Mouse (Mus musculus) midbrain, embryonic 13.5 days (tissue): ENCODE measurements at regions not wholly inside any gene's neighbourhood (a gene's known extent, or its start where the extent isn't known, plus 50 kb on each side); places are given as distances from the start of the nearest gene placed in this dataset.

ENCODE experiments used
- ATAC-seq: fragments of 200-750 bp; cut with Nextera tagmentation; 2 replicates; pipeline ENCODE4 v1.8.0; 2017; ENCODE audit warnings: mild to moderate bottlenecking, moderate TSS enrichment, moderate library complexity
- H3K27ac ChIP-seq: fragments of 300-500 bp; sonication (generic); 2 replicates; pipeline ENCODE4 v1.5.1; 2015; ENCODE audit warnings: inconsistent platforms, mild to moderate bottlenecking, moderate library complexity
- H3K27me3 ChIP-seq: fragments of 300-500 bp; sonication (generic); 2 replicates; pipeline ENCODE4 v1.6.1; 2015; ENCODE audit warnings: mild to moderate bottlenecking, inconsistent platforms
- H3K36me3 ChIP-seq: fragments of 300-500 bp; sonication (generic); 2 replicates; pipeline ENCODE4 v1.6.1; 2015; ENCODE audit warnings: mild to moderate bottlenecking, inconsistent platforms
- H3K4me1 ChIP-seq: fragments of 300-500 bp; sonication (generic); replicated peaks from 2 replicates; pipeline ENCODE4 v1.6.1; 2015; ENCODE audit warnings: inconsistent platforms
- H3K4me2 ChIP-seq: fragments of 300-500 bp; sonication (generic); replicated peaks from 2 replicates; pipeline ENCODE4 v1.6.1; 2015; ENCODE audit warnings: moderate library complexity, mild to moderate bottlenecking, inconsistent platforms
- H3K4me3 ChIP-seq: fragments of 300-500 bp; sonication (generic); replicated peaks from 2 replicates; pipeline ENCODE4 v1.5.1; 2015; ENCODE audit warnings: mild to moderate bottlenecking, inconsistent platforms
- H3K9ac ChIP-seq: fragments of 300-500 bp; sonication (generic); replicated peaks from 2 replicates; pipeline ENCODE4 v1.6.1; 2015; ENCODE audit warnings: mild to moderate bottlenecking, inconsistent platforms
- H3K9me3 ChIP-seq: fragments of 300-500 bp; sonication (generic); 2 replicates; pipeline ENCODE4 v1.6.1; 2016; ENCODE audit warnings: mild to moderate bottlenecking, inconsistent platforms
- WGBS: fragments of 180-500 bp; shearing (Covaris S2); methylation state at CpG from one replicate; pipeline ENCODE4 v1.1.7; 2015; 5-methylcytosine and 5-hydroxymethylcytosine counted together

DNA sequence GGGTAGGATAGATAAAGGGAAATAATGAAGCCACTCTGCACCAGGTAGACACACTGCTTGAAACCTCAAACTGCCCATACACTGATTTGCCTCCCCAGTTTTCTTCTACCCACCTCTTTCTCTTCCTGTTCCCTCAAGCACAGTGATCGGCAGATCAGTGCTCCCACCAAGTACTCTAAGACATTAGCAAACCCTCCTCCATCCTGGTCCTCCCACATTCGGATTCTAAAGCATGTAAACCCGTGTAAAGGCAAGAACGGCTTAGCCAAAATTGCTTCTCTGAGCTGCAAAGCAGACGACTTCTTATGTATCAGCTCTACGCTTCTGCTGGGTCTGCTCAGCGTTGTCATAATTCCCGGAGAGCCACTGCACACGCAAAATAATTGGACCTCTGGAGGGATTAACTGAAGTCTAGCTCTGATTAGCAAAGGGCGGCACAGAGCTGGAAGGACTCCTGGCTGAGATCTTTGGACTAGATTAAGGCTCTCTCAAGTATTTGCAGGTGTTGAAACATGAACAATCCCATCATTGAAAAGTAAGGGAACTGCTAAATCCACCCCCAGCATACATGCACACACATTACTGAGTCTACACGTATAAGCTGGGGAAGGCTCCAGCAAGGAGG, 67.2 kb downstream of the Mtx3 start:
- no peaks in the 10 kb centered on the region for H3K4me1 ChIP-seq
- no peak overlapping the region for H3K4me3 ChIP-seq
- H3K9ac ChIP-seq: no peak overlapping the region
- 70% methylated on average over 11 of the region's 11 CpGs for WGBS
- H3K4me2 ChIP-seq: no peak overlapping the region
- no peak for ATAC-seq
- no peaks in the 10 kb centered on the region for H3K36me3 ChIP-seq
- no peaks in the 10 kb centered on the region for H3K9me3 ChIP-seq
- H3K27me3 ChIP-seq: no peaks in the 10 kb centered on the region
- no peak overlapping the region for H3K27ac ChIP-seq

DNA sequence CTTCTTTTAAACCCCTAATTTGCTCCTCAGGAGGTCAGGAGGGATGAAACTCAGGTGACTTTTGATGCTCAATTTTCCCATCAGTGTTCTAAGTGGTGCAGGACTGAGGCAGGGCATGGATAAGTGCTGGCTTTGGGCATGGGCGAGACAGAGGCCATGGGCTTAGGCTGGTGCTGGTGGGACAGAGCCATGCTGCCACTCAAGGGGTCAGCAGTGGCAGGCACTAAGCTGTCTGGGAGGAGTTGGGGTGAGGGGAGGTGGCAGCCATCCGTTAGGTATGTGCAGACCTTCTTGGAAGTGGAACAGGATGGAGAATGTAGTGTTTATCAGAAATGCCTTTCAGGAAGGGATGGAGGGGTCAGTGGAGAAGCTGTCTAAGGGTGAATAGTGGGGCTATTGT, 68.1 kb downstream of the Mtx3 start:
- H3K9ac ChIP-seq: no peak overlapping the region
- no peak overlapping the region for H3K4me3 ChIP-seq
- no peaks in the 10 kb centered on the region for H3K27me3 ChIP-seq
- H3K36me3 ChIP-seq: no peaks in the 10 kb centered on the region
- H3K4me2 ChIP-seq: no peak overlapping the region
- WGBS: 80% methylated on average over 2 of the region's 2 CpGs
- no peak overlapping the region for H3K27ac ChIP-seq
- no peaks in the 10 kb centered on the region for H3K4me1 ChIP-seq
- ATAC-seq: no peak
- H3K9me3 ChIP-seq: no peaks in the 10 kb centered on the region

DNA sequence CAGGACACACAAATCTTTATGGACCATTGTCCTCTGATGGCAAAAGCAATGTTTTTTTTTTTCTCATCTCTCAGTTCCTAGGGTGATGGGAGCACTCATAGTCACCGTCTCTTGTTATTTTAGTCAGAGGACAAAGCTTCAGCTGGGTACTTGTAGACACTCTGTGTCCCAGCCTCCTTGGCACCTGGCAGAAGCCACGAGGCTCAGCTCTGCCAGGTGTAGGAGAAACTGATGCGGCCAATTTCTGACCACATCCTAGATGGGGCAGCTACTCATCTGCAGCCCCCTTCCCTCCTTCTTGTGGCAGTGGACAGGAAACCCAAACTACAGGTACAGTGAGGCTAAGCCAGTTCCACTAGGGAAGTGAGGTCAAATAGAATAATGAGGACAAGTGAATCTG, 70.1 kb downstream of the Mtx3 start:
- no peaks in the 10 kb centered on the region for H3K9me3 ChIP-seq
- H3K36me3 ChIP-seq: no peaks in the 10 kb centered on the region
- no peaks in the 10 kb centered on the region for H3K27me3 ChIP-seq
- 94% methylated on average over 3 of the region's 3 CpGs for WGBS
- no peak for ATAC-seq
- H3K27ac ChIP-seq: no peak overlapping the region
- H3K4me2 ChIP-seq: no peak overlapping the region
- no peak overlapping the region for H3K9ac ChIP-seq
- no peaks in the 10 kb centered on the region for H3K4me1 ChIP-seq
- H3K4me3 ChIP-seq: no peak overlapping the region

DNA sequence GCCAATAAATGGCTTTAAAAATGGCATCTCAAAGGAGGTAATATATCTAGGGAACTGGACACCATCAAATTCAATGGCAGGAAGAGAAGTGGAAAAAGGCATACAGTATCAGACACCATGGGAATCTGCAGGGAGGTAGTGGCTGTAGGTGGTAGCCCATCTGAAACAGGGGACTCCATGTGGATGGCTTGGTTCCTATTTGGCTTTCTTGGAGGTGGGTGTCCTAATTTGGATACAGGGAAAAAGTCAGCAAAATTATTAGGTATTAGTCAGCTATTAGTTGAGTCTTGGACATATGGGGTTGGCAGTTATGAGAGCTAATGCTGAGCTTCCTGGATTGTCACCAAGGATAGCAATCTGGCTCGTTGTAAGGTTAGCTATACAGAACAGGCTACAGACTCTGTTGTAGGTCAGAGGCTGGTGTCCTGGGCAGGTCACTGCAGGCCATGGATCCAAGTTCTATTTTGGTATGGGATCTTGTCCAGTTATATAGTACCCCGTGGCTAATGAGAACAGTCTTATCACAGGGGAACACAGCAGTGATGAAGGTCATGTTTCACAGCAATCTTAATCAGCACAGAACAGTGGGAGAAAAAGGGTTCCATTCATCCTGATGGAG, 70.8 kb downstream of the Mtx3 start:
- Histone ChIP-seq H3K27me3 (no peaks in the 10 kb centered on the region), H3K9ac (no peak overlapping the region), H3K9me3 (no peaks in the 10 kb centered on the region), H3K27ac (no peak overlapping the region), H3K4me2 (no peak overlapping the region), H3K4me1 (no peaks in the 10 kb centered on the region), H3K4me3 (no peak overlapping the region), H3K36me3 (no peaks in the 10 kb centered on the region)
- WGBS: 84% methylated on average over 2 of the region's 2 CpGs
- no peak for ATAC-seq

DNA sequence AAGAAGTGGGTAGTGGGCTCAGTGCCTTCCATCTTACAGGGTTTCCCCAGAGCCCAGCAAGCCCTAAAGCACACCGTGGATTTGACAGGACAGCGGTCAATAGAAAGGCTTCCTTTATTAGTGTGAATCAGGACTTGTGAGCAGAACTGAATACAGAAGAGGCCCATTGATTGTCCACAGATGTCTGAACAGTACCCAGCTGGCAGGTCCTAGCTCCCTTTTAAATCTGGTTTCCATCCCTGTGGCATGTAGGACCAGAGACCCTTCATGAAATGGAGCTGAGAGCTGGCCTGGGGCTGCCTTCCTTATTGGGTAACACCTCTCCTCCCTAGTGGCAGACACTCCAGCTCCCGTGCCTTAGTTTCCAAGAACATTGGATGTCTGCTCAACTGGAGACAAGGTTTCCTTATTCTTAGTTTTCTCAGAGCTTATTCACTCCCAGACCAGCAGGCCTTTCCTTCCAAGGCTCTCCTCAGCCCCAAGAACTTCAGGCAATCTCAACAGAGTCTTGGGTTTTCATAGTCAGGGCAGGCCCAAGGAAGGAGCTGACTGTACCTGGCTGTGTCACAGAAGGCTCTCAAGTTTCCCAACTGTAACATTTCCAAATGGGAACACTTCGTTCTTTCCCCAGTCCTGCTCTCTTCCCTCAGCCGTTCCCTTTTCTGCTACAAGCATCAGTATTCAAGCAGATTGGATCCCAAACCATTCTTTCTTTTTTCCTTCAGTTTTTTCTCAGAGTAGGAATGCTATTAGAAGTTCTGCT, 71.6 kb downstream of the Mtx3 start:
- no peak for ATAC-seq
- WGBS: 92% methylated on average over 5 of the region's 5 CpGs
- Histone ChIP-seq H3K27me3 (no peaks in the 10 kb centered on the region), H3K9me3 (no peaks in the 10 kb centered on the region), H3K9ac (no peak overlapping the region), H3K4me3 (no peak overlapping the region), H3K27ac (no peak overlapping the region), H3K4me2 (no peak overlapping the region), H3K36me3 (no peaks in the 10 kb centered on the region), H3K4me1 (no peaks in the 10 kb centered on the region)

DNA sequence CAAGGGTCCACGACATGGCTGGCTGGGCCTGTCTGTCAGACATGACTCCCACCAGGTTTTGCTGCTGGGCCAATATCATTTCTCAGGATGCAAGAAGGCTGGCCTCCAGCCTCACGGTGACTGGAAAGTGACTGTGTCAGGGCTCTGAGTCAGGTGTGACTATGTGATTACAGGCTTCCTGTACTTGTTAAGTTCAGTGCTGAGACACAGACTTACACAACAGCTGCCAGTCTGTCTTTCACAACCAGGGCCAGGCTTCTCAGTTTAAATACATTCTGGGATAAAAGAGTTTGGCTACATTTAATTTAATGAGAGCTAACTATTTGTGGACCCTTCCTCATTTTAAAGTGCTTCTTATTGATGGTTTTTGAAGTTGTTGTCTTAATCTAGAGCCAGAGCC, 75.3 kb downstream of the Mtx3 start:
- 81% methylated on average over 2 of the region's 2 CpGs for WGBS

DNA sequence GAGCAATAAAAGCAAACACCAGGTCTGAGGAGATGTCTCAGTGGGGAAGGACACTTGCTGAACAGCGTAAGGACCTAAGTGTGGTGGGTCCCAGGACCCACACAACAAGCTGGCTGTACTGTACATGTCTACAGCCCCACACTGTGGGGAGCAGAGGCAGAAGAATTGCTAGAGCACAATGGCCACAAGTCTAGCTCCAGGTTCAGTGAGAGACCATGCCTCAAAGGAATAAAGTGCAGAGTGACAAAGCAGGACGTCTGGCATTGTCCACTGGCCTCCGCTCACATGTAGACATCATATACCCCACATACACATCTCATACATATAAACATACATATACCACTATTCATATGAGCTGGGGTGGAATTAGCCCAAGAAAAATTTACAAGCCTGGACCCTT, 77.4 kb downstream of the Mtx3 start:
- H3K4me3 ChIP-seq: no peak overlapping the region
- no peaks in the 10 kb centered on the region for H3K4me1 ChIP-seq
- no peaks in the 10 kb centered on the region for H3K9me3 ChIP-seq
- H3K9ac ChIP-seq: no peak overlapping the region
- 96% methylated on average over 3 of the region's 3 CpGs for WGBS
- no peak overlapping the region for H3K4me2 ChIP-seq
- no peaks in the 10 kb centered on the region for H3K27me3 ChIP-seq
- no peak for ATAC-seq
- no peaks in the 10 kb centered on the region for H3K36me3 ChIP-seq
- H3K27ac ChIP-seq: no peak overlapping the region

More for the DNA sequence above, 75.3 kb downstream of the Mtx3 start:
- H3K27ac ChIP-seq: no peak overlapping the region
- H3K4me2 ChIP-seq: no peak overlapping the region
- no peak overlapping the region for H3K9ac ChIP-seq
- no peaks in the 10 kb centered on the region for H3K36me3 ChIP-seq
- no peaks in the 10 kb centered on the region for H3K27me3 ChIP-seq
- H3K4me3 ChIP-seq: no peak overlapping the region
- ATAC-seq: no peak
- H3K9me3 ChIP-seq: no peaks in the 10 kb centered on the region
- H3K4me1 ChIP-seq: no peaks in the 10 kb centered on the region

DNA sequence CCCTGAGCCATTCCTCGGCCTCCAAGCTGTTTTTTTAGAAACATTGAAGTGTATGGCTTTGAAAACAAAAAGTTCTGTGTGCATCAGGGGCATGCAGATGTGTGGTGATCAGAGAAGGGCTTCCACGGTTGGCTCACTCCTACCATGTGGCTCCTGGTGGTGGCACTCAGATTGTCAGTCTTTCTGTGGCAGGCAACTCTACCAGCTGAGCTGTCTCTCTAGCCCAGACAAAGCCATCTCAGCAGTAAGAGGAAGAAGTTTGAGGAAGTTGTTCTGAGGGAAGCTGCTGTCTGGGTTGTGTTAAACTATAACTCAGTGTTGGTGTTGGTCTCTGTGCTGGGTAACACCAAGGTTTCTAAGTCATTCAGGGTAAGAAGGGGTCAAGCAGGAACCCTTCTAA, 78.9 kb downstream of the Mtx3 start:
- no peaks in the 10 kb centered on the region for H3K27me3 ChIP-seq
- H3K4me1 ChIP-seq: no peaks in the 10 kb centered on the region
- no peak overlapping the region for H3K27ac ChIP-seq
- no peak for ATAC-seq
- 72% methylated on average over 2 of the region's 2 CpGs for WGBS
- no peak overlapping the region for H3K4me2 ChIP-seq
- no peaks in the 10 kb centered on the region for H3K9me3 ChIP-seq
- H3K36me3 ChIP-seq: no peaks in the 10 kb centered on the region
- no peak overlapping the region for H3K4me3 ChIP-seq
- H3K9ac ChIP-seq: no peak overlapping the region

DNA sequence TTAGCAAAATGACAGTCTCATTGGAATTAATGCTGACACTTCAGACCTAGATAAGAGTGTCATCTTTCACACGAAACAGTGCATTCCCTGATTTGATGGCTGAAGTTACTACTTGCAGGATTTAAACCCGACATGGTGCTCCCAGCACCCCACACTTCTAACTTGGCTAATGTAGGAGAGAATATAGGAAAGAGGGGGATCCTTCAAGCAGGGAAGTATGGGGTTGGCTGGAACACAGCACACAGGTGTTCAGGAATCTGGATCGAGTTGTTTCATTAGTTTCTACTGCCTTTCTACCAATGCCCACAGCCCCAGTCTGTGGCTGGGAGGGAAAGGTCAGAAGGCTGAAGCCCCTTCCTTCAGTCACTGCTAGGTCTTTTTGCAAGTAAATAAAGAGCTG, 79.5 kb downstream of the Mtx3 start:
- H3K36me3 ChIP-seq: no peaks in the 10 kb centered on the region
- no peak for ATAC-seq
- H3K4me3 ChIP-seq: no peak overlapping the region
- H3K27ac ChIP-seq: no peak overlapping the region
- H3K4me2 ChIP-seq: no peak overlapping the region
- H3K4me1 ChIP-seq: no peaks in the 10 kb centered on the region
- WGBS: 89% methylated on average over 3 of the region's 3 CpGs
- H3K9ac ChIP-seq: no peak overlapping the region
- H3K27me3 ChIP-seq: no peaks in the 10 kb centered on the region
- H3K9me3 ChIP-seq: no peaks in the 10 kb centered on the region

DNA sequence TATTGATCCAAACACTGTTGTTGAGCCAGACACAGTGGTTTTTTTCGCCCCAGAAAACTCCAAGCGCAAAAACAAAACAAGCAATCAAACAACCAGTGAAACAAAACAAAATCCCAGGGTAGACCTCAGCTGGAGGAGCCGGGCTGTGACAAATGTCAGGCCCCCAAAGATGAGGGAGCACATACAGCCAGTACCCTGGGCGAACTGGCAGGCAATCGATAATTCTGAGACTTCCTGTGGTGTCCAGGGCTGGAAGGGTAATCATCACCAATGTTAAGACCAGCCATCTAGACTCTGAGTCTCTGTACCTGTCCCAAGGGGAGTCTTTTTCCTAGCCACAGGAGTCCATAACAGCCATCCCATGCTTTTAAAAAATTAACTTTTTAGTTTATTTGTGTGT, 80.6 kb downstream of the Mtx3 start:
- no peak overlapping the region for H3K4me3 ChIP-seq
- ATAC-seq: no peak
- no peak overlapping the region for H3K4me2 ChIP-seq
- no peaks in the 10 kb centered on the region for H3K4me1 ChIP-seq
- H3K27me3 ChIP-seq: no peaks in the 10 kb centered on the region
- 82% methylated on average over 5 of the region's 5 CpGs for WGBS
- H3K9me3 ChIP-seq: no peaks in the 10 kb centered on the region
- H3K36me3 ChIP-seq: no peaks in the 10 kb centered on the region
- H3K9ac ChIP-seq: no peak overlapping the region
- H3K27ac ChIP-seq: no peak overlapping the region

DNA sequence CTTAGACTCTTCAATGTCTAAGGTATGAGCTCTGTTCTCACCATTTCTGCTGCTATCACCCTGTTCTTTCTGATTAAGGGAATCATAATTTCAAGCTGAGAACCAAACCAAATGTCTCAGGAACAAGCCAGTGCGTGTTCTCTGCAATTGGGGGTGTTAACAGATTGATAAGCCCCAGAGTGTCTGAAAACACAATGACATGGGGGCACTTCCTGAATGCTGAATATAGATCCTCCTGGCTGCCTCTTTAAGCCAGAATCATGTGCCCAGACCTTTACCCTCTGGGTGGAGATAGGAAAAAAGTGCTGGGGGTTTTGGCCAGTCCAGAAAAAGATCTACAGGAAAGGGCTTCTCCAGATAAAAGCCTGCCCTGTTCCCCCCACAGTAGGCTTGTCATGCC, 84.0 kb downstream of the Mtx3 start:
- no peak overlapping the region for H3K9ac ChIP-seq
- no peak overlapping the region for H3K4me3 ChIP-seq
- no peak overlapping the region for H3K4me2 ChIP-seq
- 57% methylated on average over 1 of the region's 1 CpGs for WGBS
- no peaks in the 10 kb centered on the region for H3K27me3 ChIP-seq
- H3K4me1 ChIP-seq: no peaks in the 10 kb centered on the region
- no peak for ATAC-seq
- H3K36me3 ChIP-seq: no peaks in the 10 kb centered on the region
- H3K9me3 ChIP-seq: no peaks in the 10 kb centered on the region
- H3K27ac ChIP-seq: no peak overlapping the region

DNA sequence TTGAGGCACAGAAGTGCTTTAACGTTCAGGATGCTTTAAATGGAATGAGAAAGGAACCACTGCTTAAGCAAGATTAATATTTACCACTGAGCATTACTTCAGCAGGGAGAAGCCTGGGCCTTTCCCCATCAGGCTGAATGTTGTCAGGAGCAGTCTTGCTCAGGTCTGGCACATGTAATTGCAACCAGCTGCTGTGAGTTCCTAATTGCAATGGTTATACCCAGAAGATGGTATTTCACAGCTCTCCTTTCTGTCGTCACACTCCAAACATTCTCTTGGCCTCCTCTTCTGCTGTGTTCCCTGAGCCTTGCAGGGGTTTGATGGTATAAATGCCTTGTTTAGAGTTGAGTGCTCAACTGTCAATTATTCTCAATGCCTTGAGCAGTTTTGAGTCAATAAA, 87.1 kb downstream of the Mtx3 start:
- ATAC-seq: no peak
- Histone ChIP-seq H3K4me3 (no peak overlapping the region), H3K4me2 (no peak overlapping the region), H3K9me3 (no peaks in the 10 kb centered on the region), H3K27ac (no peak overlapping the region), H3K4me1 (no peaks in the 10 kb centered on the region), H3K36me3 (no peaks in the 10 kb centered on the region), H3K27me3 (no peaks in the 10 kb centered on the region), H3K9ac (no peak overlapping the region)
- WGBS: 82% methylated on average over 2 of the region's 2 CpGs
